Mouse (Mus musculus): ENCODE results near the gene Cfap74. TPM values are rescaled to one million over a fixed set of nuclear protein-coding genes. Genes with fewer than 3 reads are reported as not detected.

Cfap74 gene
- polyA plus RNA-seq, 1 experiment from 2014 or later = 4.5 TPM

- H3K4me3 ChIP-seq (ENCODE audit: low read length) = peak within 1 kb of the TSS; percentile 50
- peak within 1 kb of the TSS; percentile 87 for H3K4me2 ChIP-seq (ENCODE audit: low read length)
- H3K27ac ChIP-seq (ENCODE audit: low read depth, low read length) = no peak within 1 kb of the TSS
- peak; percentile 54; the same call in 1 of the 2 replicates for ATAC-seq
- WGBS = under 1% methylated on average over 35 of the region's 57 CpGs
- no peaks in the 10 kb centered on the region for H3K9me3 ChIP-seq (ENCODE audit: control insufficient read depth, low read length)
- H3K4me1 ChIP-seq (ENCODE audit: control insufficient read depth, insufficient read depth, low read depth, low read length) = peaks cover 7% of the 10 kb centered on the region; the same call in 1 of the 2 replicates
- H3K36me3 ChIP-seq (ENCODE audit: control insufficient read depth, insufficient read depth, low read length) = no peaks in the 10 kb centered on the region
- H3K9ac ChIP-seq (ENCODE audit: low read depth, low read length) = peak within 1 kb of the TSS; percentile 57
- peaks cover 32% of the 10 kb centered on the region for H3K27me3 ChIP-seq (replicated peaks; ENCODE audit: control insufficient read depth, insufficient read depth, low read length)
These were observed 11.3 kb upstream of the Cfap74 start, which contains the start of gene Gabrd for GRCm38 (mm10) chr4:155397511-155398221. Gabrd (minus strand) TSS chr4:155398112.

DNA sequence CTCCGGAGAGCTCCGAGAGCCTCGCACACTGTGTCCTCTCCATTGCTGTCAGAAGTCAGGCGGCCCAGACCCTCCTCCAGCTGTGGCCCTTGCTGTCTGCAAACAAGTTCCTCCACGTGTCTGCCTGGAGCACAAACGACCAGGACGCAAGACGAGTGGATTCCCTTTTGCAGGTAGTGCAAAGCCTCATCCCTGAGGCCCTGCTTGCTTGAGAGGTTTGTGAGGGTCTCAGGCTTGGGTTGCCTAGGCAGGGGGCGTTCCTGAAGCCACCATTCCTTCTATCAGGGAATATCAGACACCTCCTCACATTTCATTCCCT is 10.8 kb upstream of the Cfap74 start:
- no peak overlapping the region for H3K27ac ChIP-seq (ENCODE audit: low read depth, low read length)
- WGBS = 4% methylated on average over 8 of the region's 9 CpGs
- H3K4me1 ChIP-seq (ENCODE audit: control insufficient read depth, insufficient read depth, low read depth, low read length) = peaks cover 7% of the 10 kb centered on the region; the same call in 1 of the 2 replicates
- peak overlapping the region; percentile 50 for H3K4me3 ChIP-seq (ENCODE audit: low read length)
- no peak for ATAC-seq
- no peaks in the 10 kb centered on the region for H3K9me3 ChIP-seq (ENCODE audit: control insufficient read depth, low read length)
- peak overlapping the region; percentile 57; the same call in 1 of the 2 replicates for H3K9ac ChIP-seq (ENCODE audit: low read depth, low read length)
- peaks cover 32% of the 10 kb centered on the region for H3K27me3 ChIP-seq (replicated peaks; ENCODE audit: control insufficient read depth, insufficient read depth, low read length)
- H3K36me3 ChIP-seq (ENCODE audit: control insufficient read depth, insufficient read depth, low read length) = no peaks in the 10 kb centered on the region
- peak overlapping the region; percentile 87 for H3K4me2 ChIP-seq (ENCODE audit: low read length)

DNA sequence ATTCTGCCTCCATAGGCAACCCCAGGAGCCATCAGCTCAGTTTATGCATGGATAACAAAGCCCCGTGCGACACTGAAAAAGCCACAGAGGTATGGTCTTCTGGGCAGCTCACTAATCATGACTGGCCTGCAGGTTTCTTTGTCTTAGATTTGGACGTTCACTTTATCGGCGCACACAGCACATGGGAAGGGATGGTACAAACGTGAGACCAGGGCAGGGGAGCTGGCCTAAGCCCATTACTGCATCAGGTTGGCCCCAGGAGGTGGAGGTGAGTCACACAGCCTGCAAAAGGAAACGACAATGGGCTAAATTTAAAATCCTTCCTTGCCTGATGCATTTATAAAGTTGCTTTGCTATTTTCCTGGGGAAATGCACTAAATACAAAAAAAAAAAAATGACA is 7.9 kb upstream of the Cfap74 start:
- Histone ChIP-seq H3K4me2 (ENCODE audit: low read length) (no peak overlapping the region), H3K9me3 (ENCODE audit: control insufficient read depth, low read length) (no peaks in the 10 kb centered on the region), H3K27me3 (replicated peaks; ENCODE audit: control insufficient read depth, insufficient read depth, low read length) (peaks cover 28% of the 10 kb centered on the region), H3K9ac (ENCODE audit: low read depth, low read length) (no peak overlapping the region), H3K27ac (ENCODE audit: low read depth, low read length) (no peak overlapping the region), H3K4me3 (ENCODE audit: low read length) (no peak overlapping the region), H3K4me1 (ENCODE audit: control insufficient read depth, insufficient read depth, low read depth, low read length) (peaks cover 7% of the 10 kb centered on the region; the same call in 1 of the 2 replicates), H3K36me3 (ENCODE audit: control insufficient read depth, insufficient read depth, low read length) (no peaks in the 10 kb centered on the region)
- WGBS = 78% methylated on average over 7 of the region's 7 CpGs
- no peak for ATAC-seq

- Histone ChIP-seq H3K27ac (ENCODE audit: low read depth, low read length) (no peak overlapping the region), H3K4me3 (ENCODE audit: low read length) (no peak overlapping the region), H3K27me3 (replicated peaks; ENCODE audit: control insufficient read depth, insufficient read depth, low read length) (peaks cover 16% of the 10 kb centered on the region), H3K36me3 (ENCODE audit: control insufficient read depth, insufficient read depth, low read length) (no peaks in the 10 kb centered on the region), H3K9me3 (ENCODE audit: control insufficient read depth, low read length) (no peaks in the 10 kb centered on the region), H3K9ac (ENCODE audit: low read depth, low read length) (no peak overlapping the region), H3K4me1 (ENCODE audit: control insufficient read depth, insufficient read depth, low read depth, low read length) (peaks cover 6% of the 10 kb centered on the region; the same call in 1 of the 2 replicates), H3K4me2 (ENCODE audit: low read length) (no peak overlapping the region)
- WGBS = 61% methylated on average over 1 of the region's 1 CpGs
- no peak for ATAC-seq
These were observed 6.5 kb upstream of the Cfap74 start for GRCm38 (mm10) chr4:155402489-155402888.

DNA sequence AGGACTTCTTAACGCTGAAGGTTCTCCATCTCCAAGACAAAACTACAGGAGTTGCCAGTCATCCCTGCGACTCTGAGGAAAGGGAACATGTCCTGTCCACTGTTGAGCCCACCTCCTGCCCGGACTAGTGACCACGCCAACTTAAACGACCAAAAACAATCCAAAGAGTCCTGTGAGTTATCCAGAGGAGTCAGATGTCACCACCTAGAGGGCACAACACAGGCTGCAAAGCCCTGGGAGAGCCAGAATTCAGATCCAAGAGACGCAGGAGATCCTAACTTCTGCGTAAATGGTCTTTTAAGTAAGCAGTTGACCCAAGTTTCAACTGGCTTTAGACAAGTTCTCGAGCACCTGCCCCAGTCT is 314 bp upstream of the Cfap74 start:
- peak; percentile 72 for ATAC-seq
- H3K27ac ChIP-seq (ENCODE audit: low read depth, low read length) = no peak overlapping the region
- WGBS = 3% methylated on average over 8 of the region's 8 CpGs
- H3K36me3 ChIP-seq (ENCODE audit: control insufficient read depth, insufficient read depth, low read length) = no peaks in the 10 kb centered on the region
- peak overlapping the region; percentile 36 for H3K9ac ChIP-seq (ENCODE audit: low read depth, low read length)
- no peaks in the 10 kb centered on the region for H3K27me3 ChIP-seq (replicated peaks; ENCODE audit: control insufficient read depth, insufficient read depth, low read length)
- H3K9me3 ChIP-seq (ENCODE audit: control insufficient read depth, low read length) = no peaks in the 10 kb centered on the region
- peak overlapping the region; percentile 88 for H3K4me2 ChIP-seq (ENCODE audit: low read length)
- peak overlapping the region; percentile 68 for H3K4me3 ChIP-seq (ENCODE audit: low read length)
- peaks cover 10% of the 10 kb centered on the region for H3K4me1 ChIP-seq (ENCODE audit: control insufficient read depth, insufficient read depth, low read depth, low read length)

- no peaks in the 10 kb centered on the region for H3K9me3 ChIP-seq (ENCODE audit: control insufficient read depth, low read length)
- H3K4me3 ChIP-seq (ENCODE audit: low read length) = no peak overlapping the region
- 91% methylated on average over 6 of the region's 6 CpGs for WGBS
- H3K27ac ChIP-seq (ENCODE audit: low read depth, low read length) = no peak overlapping the region
- H3K27me3 ChIP-seq (replicated peaks; ENCODE audit: control insufficient read depth, insufficient read depth, low read length) = no peaks in the 10 kb centered on the region
- H3K36me3 ChIP-seq (ENCODE audit: control insufficient read depth, insufficient read depth, low read length) = no peaks in the 10 kb centered on the region
- H3K4me2 ChIP-seq (ENCODE audit: low read length) = no peak overlapping the region
- H3K4me1 ChIP-seq (ENCODE audit: control insufficient read depth, insufficient read depth, low read depth, low read length) = peaks cover 10% of the 10 kb centered on the region
- H3K9ac ChIP-seq (ENCODE audit: low read depth, low read length) = no peak overlapping the region
- no peak for ATAC-seq
These were observed 3.1 kb downstream of the Cfap74 start for GRCm38 (mm10) chr4:155412124-155412523.

DNA sequence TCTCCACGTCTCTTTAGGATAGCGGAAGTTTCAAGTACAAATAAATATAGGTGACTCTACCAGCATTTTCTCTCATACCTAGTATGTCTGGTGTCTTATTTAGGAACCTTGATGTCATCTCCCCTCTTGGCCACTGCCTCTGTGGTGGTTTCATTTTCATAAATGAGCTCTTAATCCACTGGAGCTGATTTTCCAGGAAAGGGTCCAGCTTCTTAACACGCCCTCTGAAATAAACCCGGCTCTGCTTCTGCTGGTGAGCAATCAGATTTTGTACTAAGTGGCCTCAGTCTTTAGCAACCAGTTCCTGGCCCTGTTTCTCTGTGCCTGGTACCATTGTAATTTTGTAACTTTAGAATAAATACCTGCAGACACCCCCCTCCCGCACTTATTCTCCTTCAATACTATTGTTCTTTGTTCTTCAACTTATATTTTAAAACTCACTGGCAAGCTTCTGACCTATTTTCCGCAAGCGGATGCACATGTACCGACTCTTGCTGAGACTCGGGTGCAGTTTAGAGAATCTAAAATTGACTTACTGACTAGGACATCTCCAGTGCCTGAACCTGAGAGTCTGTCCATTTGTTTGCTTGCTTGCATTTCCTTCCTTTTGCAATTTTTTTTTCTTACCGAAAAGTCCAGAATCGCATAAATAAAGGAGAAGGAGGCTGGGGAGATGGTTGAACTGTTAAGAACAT is 4.8 kb downstream of the Cfap74 start:
- no peak overlapping the region for H3K9ac ChIP-seq (ENCODE audit: low read depth, low read length)
- no peak overlapping the region for H3K4me2 ChIP-seq (ENCODE audit: low read length)
- peaks cover 6% of the 10 kb centered on the region; the same call in 1 of the 2 replicates for H3K4me1 ChIP-seq (ENCODE audit: control insufficient read depth, insufficient read depth, low read depth, low read length)
- no peak for ATAC-seq
- H3K36me3 ChIP-seq (ENCODE audit: control insufficient read depth, insufficient read depth, low read length) = no peaks in the 10 kb centered on the region
- no peaks in the 10 kb centered on the region for H3K9me3 ChIP-seq (ENCODE audit: control insufficient read depth, low read length)
- WGBS = 92% methylated on average over 11 of the region's 11 CpGs
- H3K4me3 ChIP-seq (ENCODE audit: low read length) = no peak overlapping the region
- H3K27me3 ChIP-seq (replicated peaks; ENCODE audit: control insufficient read depth, insufficient read depth, low read length) = no peaks in the 10 kb centered on the region
- no peak overlapping the region for H3K27ac ChIP-seq (ENCODE audit: low read depth, low read length)

DNA sequence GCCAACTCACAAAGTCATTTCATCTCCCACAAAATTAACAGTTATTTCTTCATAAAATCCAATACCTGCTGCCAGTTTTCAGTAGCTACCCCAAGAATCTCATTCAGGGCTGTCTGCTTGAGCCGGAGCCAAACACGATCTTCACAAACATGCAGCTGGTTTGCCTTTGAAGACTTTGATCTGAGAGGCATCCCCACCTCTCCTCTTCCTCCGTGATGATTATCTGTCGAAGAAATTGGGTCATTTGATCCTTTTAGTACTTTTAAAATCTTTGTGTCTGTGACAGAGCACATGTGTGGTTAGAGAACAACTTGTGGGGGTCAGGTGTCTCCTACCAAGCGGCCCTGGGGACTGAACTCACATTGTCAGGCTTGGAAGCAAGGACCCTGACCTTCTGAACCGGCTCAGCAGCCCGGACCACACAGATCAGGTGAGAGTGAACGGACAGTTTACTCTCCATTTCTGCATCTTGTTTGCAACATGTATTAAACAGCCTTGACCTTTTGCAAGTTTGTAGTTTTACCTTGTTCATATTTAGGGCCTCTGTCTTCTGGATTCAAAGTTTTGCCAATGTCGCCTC is 5.8 kb downstream of the Cfap74 start:
- 90% methylated on average over 9 of the region's 9 CpGs for WGBS
- Histone ChIP-seq H3K27me3 (replicated peaks; ENCODE audit: control insufficient read depth, insufficient read depth, low read length) (no peaks in the 10 kb centered on the region), H3K4me3 (ENCODE audit: low read length) (no peak overlapping the region), H3K27ac (ENCODE audit: low read depth, low read length) (no peak overlapping the region), H3K4me2 (ENCODE audit: low read length) (no peak overlapping the region), H3K36me3 (ENCODE audit: control insufficient read depth, insufficient read depth, low read length) (no peaks in the 10 kb centered on the region), H3K4me1 (ENCODE audit: control insufficient read depth, insufficient read depth, low read depth, low read length) (0 out of 2 replicates have a peak, but pooled peaks cover 5% of the 10 kb centered on the region), H3K9me3 (ENCODE audit: control insufficient read depth, low read length) (no peaks in the 10 kb centered on the region), H3K9ac (ENCODE audit: low read depth, low read length) (no peak overlapping the region)
- no peak for ATAC-seq

- no peak for ATAC-seq
- no peak overlapping the region for H3K4me3 ChIP-seq (ENCODE audit: low read length)
- H3K9ac ChIP-seq (ENCODE audit: low read depth, low read length) = no peak overlapping the region
- no peaks in the 10 kb centered on the region for H3K36me3 ChIP-seq (ENCODE audit: control insufficient read depth, insufficient read depth, low read length)
- 78% methylated on average over 3 of the region's 3 CpGs for WGBS
- H3K4me2 ChIP-seq (ENCODE audit: low read length) = no peak overlapping the region
- H3K4me1 ChIP-seq (ENCODE audit: control insufficient read depth, insufficient read depth, low read depth, low read length) = no peaks in the 10 kb centered on the region
- H3K27ac ChIP-seq (ENCODE audit: low read depth, low read length) = no peak overlapping the region
- H3K27me3 ChIP-seq (replicated peaks; ENCODE audit: control insufficient read depth, insufficient read depth, low read length) = no peaks in the 10 kb centered on the region
- H3K9me3 ChIP-seq (ENCODE audit: control insufficient read depth, low read length) = no peaks in the 10 kb centered on the region
These were observed 11.1 kb downstream of the Cfap74 start for GRCm38 (mm10) chr4:155420137-155420536.

Data from hindbrain, embryonic 16.5 days (tissue).